Mouse (Mus musculus): ENCODE measurements around the gene Lrrc8e. TPM values are rescaled to one million over a fixed set of nuclear protein-coding genes. Genes with fewer than 3 reads are reported as not detected.
"Not testable (repeated sequence)": the region's sequence is repeated elsewhere in the genome, so short reads cannot be mapped to it uniquely, and the experiment has no call there.

The Lrrc8e gene
- polyA plus RNA-seq, 1 experiment from 2014 or later: 2.8 TPM

GRCm38 (mm10) chr8:4252116-4252760, 25.6 kb downstream of the Lrrc8e start:
- Histone ChIP-seq H3K4me1 (ENCODE audit: control insufficient read depth, insufficient read depth, low read length) (peaks cover 20% of the 10 kb centered on the region), H3K27ac (ENCODE audit: low read length) (no peak overlapping the region; the same call in 1 of the 2 replicates), H3K4me3 (ENCODE audit: low read length) (peak overlapping the region; percentile 98), H3K36me3 (ENCODE audit: control insufficient read depth, insufficient read depth, low read length) (peaks cover 14% of the 10 kb centered on the region; the same call in 1 of the 2 replicates), H3K9ac (ENCODE audit: low read depth, low read length) (peak overlapping the region; percentile 93), H3K27me3 (replicated peaks; ENCODE audit: control insufficient read depth, insufficient read depth, low read length) (no peaks in the 10 kb centered on the region), H3K4me2 (ENCODE audit: low read depth, low read length) (peak overlapping the region; percentile 75), H3K9me3 (ENCODE audit: control insufficient read depth, low read length) (no peaks in the 10 kb centered on the region)
- WGBS: 43% methylated on average over 8 of the region's 8 CpGs
- peak; percentile 0; the same call in 1 of the 2 replicates for ATAC-seq

DNA sequence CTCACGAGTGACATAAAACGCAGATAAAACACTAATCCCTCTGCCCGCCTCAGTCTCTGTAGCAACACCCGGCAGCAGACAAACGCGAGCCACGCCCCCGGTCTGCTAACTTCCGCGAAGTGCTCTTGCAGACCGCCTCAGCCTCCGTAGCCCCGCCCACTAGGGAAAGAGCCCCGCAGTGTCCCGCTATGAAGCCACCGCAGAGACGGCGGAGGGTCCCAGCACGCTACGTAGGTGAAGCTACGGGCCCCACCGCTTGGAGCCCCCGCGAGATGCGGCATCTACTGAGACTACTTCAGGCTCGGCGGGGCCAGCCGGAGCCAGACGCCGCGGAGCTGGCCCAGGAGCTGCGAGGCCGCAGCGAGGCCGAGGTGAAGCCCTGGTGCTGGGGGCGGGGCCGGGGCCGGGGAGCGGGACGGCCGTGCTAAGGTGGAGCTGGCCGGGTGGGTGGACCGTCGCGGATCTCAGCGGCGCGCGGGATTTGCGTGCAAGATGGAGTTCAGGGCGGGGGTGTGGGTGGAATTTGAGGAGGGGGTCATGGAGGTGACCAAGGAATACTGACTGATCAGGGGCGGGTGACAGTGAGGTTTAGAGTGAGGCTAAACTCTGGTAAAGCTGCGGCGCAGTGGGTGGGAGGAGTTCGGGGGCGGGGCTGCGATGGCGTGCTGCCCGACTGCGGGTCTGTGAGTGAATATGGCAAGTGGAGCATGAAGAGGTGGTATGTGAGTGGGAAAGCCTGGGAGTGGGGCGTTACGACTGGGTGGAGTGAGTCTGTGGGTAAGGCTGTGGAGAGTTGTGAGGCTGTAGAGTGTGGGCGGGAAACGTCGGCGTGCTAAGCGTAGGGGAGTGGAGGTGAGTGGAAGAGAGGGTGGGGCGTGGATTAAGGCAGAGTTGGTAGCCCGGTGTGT, 26.6 kb downstream of the Lrrc8e start, which contains the start of gene Snapc2:
Gene Snapc2 (plus strand): TSS at position 147 of the 908 bp plus-strand sequence.
- Histone ChIP-seq H3K4me3 (ENCODE audit: low read length) (peak within 1 kb of the TSS; percentile 98), H3K4me2 (ENCODE audit: low read depth, low read length) (peak within 1 kb of the TSS; percentile 75), H3K27ac (ENCODE audit: low read length) (peak within 1 kb of the TSS; percentile 93), H3K9ac (ENCODE audit: low read depth, low read length) (peak within 1 kb of the TSS; percentile 93), H3K27me3 (replicated peaks; ENCODE audit: control insufficient read depth, insufficient read depth, low read length) (no peaks in the 10 kb centered on the region), H3K36me3 (ENCODE audit: control insufficient read depth, insufficient read depth, low read length) (peaks cover 12% of the 10 kb centered on the region; the same call in 1 of the 2 replicates), H3K4me1 (ENCODE audit: control insufficient read depth, insufficient read depth, low read length) (peaks cover 23% of the 10 kb centered on the region), H3K9me3 (ENCODE audit: control insufficient read depth, low read length) (no peaks in the 10 kb centered on the region)
- peak; percentile 93 for ATAC-seq
- under 1% methylated on average over 69 of the region's 69 CpGs for WGBS

DNA sequence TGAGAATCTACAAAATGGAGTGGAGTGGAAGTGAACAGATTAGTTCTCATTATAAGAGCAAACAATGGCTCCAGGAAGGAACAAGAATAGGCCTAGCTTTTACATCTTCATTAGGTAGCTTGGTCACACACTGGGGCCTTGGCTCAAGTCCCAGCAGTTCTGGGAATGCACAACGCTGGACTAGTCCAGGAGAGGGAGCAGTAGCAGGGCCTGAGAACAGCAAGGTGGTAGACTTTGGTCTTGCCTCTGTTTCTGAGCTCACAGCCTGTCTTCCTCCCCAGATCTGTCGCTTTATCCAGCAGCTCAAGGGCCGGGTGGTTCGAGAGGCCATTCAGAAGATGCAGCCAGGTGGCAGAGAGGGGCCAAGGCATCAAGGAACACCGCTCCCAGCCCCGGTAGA, 27.4 kb downstream of the Lrrc8e start:
- 66% methylated on average over 6 of the region's 6 CpGs for WGBS
- H3K9me3 ChIP-seq (ENCODE audit: control insufficient read depth, low read length): no peaks in the 10 kb centered on the region
- no peaks in the 10 kb centered on the region for H3K27me3 ChIP-seq (replicated peaks; ENCODE audit: control insufficient read depth, insufficient read depth, low read length)
- H3K36me3 ChIP-seq (ENCODE audit: control insufficient read depth, insufficient read depth, low read length): peaks cover 9% of the 10 kb centered on the region; the same call in 1 of the 2 replicates
- H3K4me2 ChIP-seq (ENCODE audit: low read depth, low read length): peak overlapping the region; percentile 66
- peaks cover 22% of the 10 kb centered on the region for H3K4me1 ChIP-seq (ENCODE audit: control insufficient read depth, insufficient read depth, low read length)
- H3K27ac ChIP-seq (ENCODE audit: low read length): no peak overlapping the region
- H3K4me3 ChIP-seq (ENCODE audit: low read length): peak overlapping the region; percentile 98
- H3K9ac ChIP-seq (ENCODE audit: low read depth, low read length): 0 out of 2 replicates have a peak overlapping the region, but pooled peaks have one; percentile 29
- ATAC-seq: no peak

GRCm38 (mm10) chr8:4255471-4255870, 28.8 kb downstream of the Lrrc8e start:
- not testable (repeated sequence) for H3K4me2 ChIP-seq (ENCODE audit: low read depth, low read length); H3K9ac ChIP-seq (ENCODE audit: low read depth, low read length); H3K4me3 ChIP-seq (ENCODE audit: low read length); H3K9me3 ChIP-seq (ENCODE audit: control insufficient read depth, low read length); H3K27me3 ChIP-seq (replicated peaks; ENCODE audit: control insufficient read depth, insufficient read depth, low read length); ATAC-seq; H3K27ac ChIP-seq (ENCODE audit: low read length)
- H3K4me1 ChIP-seq (ENCODE audit: control insufficient read depth, insufficient read depth, low read length): peaks cover 23% of the 10 kb centered on the region
- H3K36me3 ChIP-seq (ENCODE audit: control insufficient read depth, insufficient read depth, low read length): peaks cover 15% of the 10 kb centered on the region; the same call in 1 of the 2 replicates
- 83% methylated on average over 7 of the region's 7 CpGs for WGBS

GRCm38 (mm10) chr8:4256911-4257310, 30.3 kb downstream of the Lrrc8e start:
- no peaks in the 10 kb centered on the region for H3K27me3 ChIP-seq (replicated peaks; ENCODE audit: control insufficient read depth, insufficient read depth, low read length)
- peaks cover 23% of the 10 kb centered on the region for H3K4me1 ChIP-seq (ENCODE audit: control insufficient read depth, insufficient read depth, low read length)
- peaks cover 24% of the 10 kb centered on the region for H3K36me3 ChIP-seq (ENCODE audit: control insufficient read depth, insufficient read depth, low read length)
- H3K27ac ChIP-seq (ENCODE audit: low read length): peak overlapping the region; percentile 33
- H3K9ac ChIP-seq (ENCODE audit: low read depth, low read length): no peak overlapping the region
- H3K9me3 ChIP-seq (ENCODE audit: control insufficient read depth, low read length): no peaks in the 10 kb centered on the region
- ATAC-seq: no peak
- H3K4me2 ChIP-seq (ENCODE audit: low read depth, low read length): no peak overlapping the region
- no peak overlapping the region for H3K4me3 ChIP-seq (ENCODE audit: low read length)
- WGBS: 51% methylated on average over 4 of the region's 4 CpGs

GRCm38 (mm10) chr8:4257350-4257749, 30.7 kb downstream of the Lrrc8e start:
- Histone ChIP-seq H3K4me1 (ENCODE audit: control insufficient read depth, insufficient read depth, low read length) (peaks cover 20% of the 10 kb centered on the region), H3K36me3 (ENCODE audit: control insufficient read depth, insufficient read depth, low read length) (peaks cover 24% of the 10 kb centered on the region), H3K4me2 (ENCODE audit: low read depth, low read length) (0 out of 2 replicates have a peak overlapping the region, but pooled peaks have one; percentile 12), H3K9me3 (ENCODE audit: control insufficient read depth, low read length) (no peaks in the 10 kb centered on the region), H3K27me3 (replicated peaks; ENCODE audit: control insufficient read depth, insufficient read depth, low read length) (no peaks in the 10 kb centered on the region), H3K27ac (ENCODE audit: low read length) (peak overlapping the region; percentile 33; the same call in 1 of the 2 replicates), H3K9ac (ENCODE audit: low read depth, low read length) (no peak overlapping the region), H3K4me3 (ENCODE audit: low read length) (no peak overlapping the region)
- 77% methylated on average over 4 of the region's 4 CpGs for WGBS
- no peak for ATAC-seq

- Histone ChIP-seq H3K27me3 (replicated peaks; ENCODE audit: control insufficient read depth, insufficient read depth, low read length) (no peaks in the 10 kb centered on the region), H3K4me1 (ENCODE audit: control insufficient read depth, insufficient read depth, low read length) (peaks cover 18% of the 10 kb centered on the region), H3K9me3 (ENCODE audit: control insufficient read depth, low read length) (no peaks in the 10 kb centered on the region), H3K27ac (ENCODE audit: low read length) (peak overlapping the region; percentile 37), H3K4me3 (ENCODE audit: low read length) (peak overlapping the region; percentile 73), H3K4me2 (ENCODE audit: low read depth, low read length) (peak overlapping the region; percentile 91), H3K9ac (ENCODE audit: low read depth, low read length) (peak overlapping the region; percentile 82), H3K36me3 (ENCODE audit: control insufficient read depth, insufficient read depth, low read length) (peaks cover 24% of the 10 kb centered on the region)
- WGBS: 2% methylated on average over 35 of the region's 35 CpGs
- ATAC-seq: peak; percentile 41
These were observed 31.6 kb downstream of the Lrrc8e start for GRCm38 (mm10) chr8:4258233-4258632.

- peak; percentile 74 for ATAC-seq
- Histone ChIP-seq H3K36me3 (ENCODE audit: control insufficient read depth, insufficient read depth, low read length) (peaks cover 24% of the 10 kb centered on the region), H3K27ac (ENCODE audit: low read length) (peak overlapping the region; percentile 37), H3K9ac (ENCODE audit: low read depth, low read length) (peak overlapping the region; percentile 82), H3K4me3 (ENCODE audit: low read length) (peak overlapping the region; percentile 73), H3K4me2 (ENCODE audit: low read depth, low read length) (peak overlapping the region; percentile 91), H3K9me3 (ENCODE audit: control insufficient read depth, low read length) (no peaks in the 10 kb centered on the region), H3K27me3 (replicated peaks; ENCODE audit: control insufficient read depth, insufficient read depth, low read length) (no peaks in the 10 kb centered on the region), H3K4me1 (ENCODE audit: control insufficient read depth, insufficient read depth, low read length) (peaks cover 16% of the 10 kb centered on the region)
- WGBS: under 1% methylated on average over 32 of the region's 32 CpGs
These were observed 32.1 kb downstream of the Lrrc8e start for GRCm38 (mm10) chr8:4258678-4259077.
